Mouse (Mus musculus): ENCODE data around the gene Gm10666. TPM values are rescaled to one million over a fixed set of nuclear protein-coding genes. Genes with fewer than 3 reads are reported as not detected.
"Not testable (repeated sequence)": the region's sequence is repeated elsewhere in the genome, so short reads cannot be mapped to it uniquely, and the experiment has no call there.

Gm10666 gene
- not detected in 2 replicates for polyA plus RNA-seq (2015; fragmentation: Nextera tagmentation; extraction: Ambion mirVana)

DNA sequence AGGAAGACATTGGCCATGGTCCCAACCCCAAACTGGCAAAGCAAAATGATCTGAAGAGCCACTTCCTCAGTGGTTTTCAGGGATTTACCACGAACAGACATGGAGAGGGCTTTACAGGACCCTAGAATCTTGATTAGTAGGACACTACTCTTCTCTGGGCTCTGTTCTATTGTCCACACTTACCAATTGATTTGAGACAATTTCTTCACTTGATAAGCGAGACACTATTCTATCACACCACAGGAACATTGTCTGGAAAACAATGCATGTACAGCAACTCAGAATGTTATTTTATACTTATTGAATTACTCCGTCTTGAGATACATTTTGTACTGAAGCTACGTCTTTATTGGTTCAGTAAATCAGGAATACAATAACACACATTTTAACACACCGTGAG lies at the start of gene Gm10666:
Gm10666 (minus strand) TSS at position 101 of the 400 bp plus-strand sequence.
- not testable (repeated sequence) for H3K4me1 ChIP-seq (replicated peaks; ENCODE audit: control insufficient read depth, insufficient read depth, low read length); H3K36me3 ChIP-seq (ENCODE audit: control insufficient read depth, insufficient read depth, low read length); H3K27me3 ChIP-seq (ENCODE audit: control insufficient read depth, insufficient read depth, low read depth, low read length); H3K9me3 ChIP-seq (ENCODE audit: control insufficient read depth, low read length); H3K27ac ChIP-seq (ENCODE audit: low read length); H3K4me3 ChIP-seq (ENCODE audit: low read length); H3K9ac ChIP-seq (ENCODE audit: low read length); H3K4me2 ChIP-seq (ENCODE audit: low read depth, low read length); ATAC-seq (ENCODE audit: low read depth)
- WGBS, result no CpG with 5 or more reads among the region's 5 CpGs

DNA sequence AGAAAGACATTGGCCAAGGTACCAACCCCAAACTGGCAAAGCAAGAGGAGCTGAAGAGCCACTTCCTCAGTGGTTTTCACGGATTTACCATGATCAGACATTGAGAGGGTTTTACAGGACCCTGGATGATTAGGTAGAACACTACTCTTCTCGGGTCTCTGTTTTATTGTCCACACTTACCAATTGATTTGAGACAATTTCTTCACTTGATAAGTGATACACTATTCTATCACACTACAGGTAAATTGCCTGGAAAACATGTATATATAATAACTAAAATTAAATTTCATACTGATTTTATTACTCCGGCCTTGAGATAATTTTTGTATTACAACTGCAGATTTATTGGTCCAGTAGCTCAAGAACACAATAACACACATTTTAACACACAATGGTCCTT lies 29.4 kb upstream of the Gm10666 start, which contains the start of gene Vmn1r142:
Vmn1r142 (minus strand) TSS at position 101 of the 400 bp plus-strand sequence.
- H3K4me3 ChIP-seq (ENCODE audit: low read length); H3K27ac ChIP-seq (ENCODE audit: low read length); H3K4me2 ChIP-seq (ENCODE audit: low read depth, low read length); H3K27me3 ChIP-seq (ENCODE audit: control insufficient read depth, insufficient read depth, low read depth, low read length); ATAC-seq (ENCODE audit: low read depth); H3K36me3 ChIP-seq (ENCODE audit: control insufficient read depth, insufficient read depth, low read length); H3K9me3 ChIP-seq (ENCODE audit: control insufficient read depth, low read length); H3K9ac ChIP-seq (ENCODE audit: low read length); H3K4me1 ChIP-seq (replicated peaks; ENCODE audit: control insufficient read depth, insufficient read depth, low read length): not testable (repeated sequence)
- no CpG with 5 or more reads among the region's 3 CpGs for WGBS

DNA sequence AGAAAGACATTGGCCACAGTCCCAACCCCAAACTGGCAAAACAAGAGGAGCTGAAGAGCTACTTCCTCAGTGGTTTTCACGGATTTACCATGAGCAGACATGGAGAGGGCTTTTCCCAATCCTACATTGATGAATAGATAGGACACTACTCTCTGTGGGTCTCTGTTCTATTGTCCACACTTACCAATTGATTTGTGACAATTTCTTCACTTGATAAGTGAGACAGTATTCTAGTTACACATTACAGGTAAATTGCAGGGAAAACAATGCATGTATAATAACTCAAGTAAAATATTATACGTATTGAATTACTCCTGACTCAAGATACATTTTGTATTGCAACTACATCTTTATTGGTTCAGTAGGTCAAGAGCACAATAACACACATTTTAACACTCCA lies 16.4 kb downstream of the Gm10666 start, which contains the start of gene Gm16451:
Gm16451 (minus strand) TSS at position 101 of the 400 bp plus-strand sequence.
- H3K9ac ChIP-seq (ENCODE audit: low read length); H3K4me2 ChIP-seq (ENCODE audit: low read depth, low read length); H3K4me3 ChIP-seq (ENCODE audit: low read length); H3K27ac ChIP-seq (ENCODE audit: low read length); H3K9me3 ChIP-seq (ENCODE audit: control insufficient read depth, low read length); H3K4me1 ChIP-seq (replicated peaks; ENCODE audit: control insufficient read depth, insufficient read depth, low read length); H3K36me3 ChIP-seq (ENCODE audit: control insufficient read depth, insufficient read depth, low read length); ATAC-seq (ENCODE audit: low read depth); H3K27me3 ChIP-seq (ENCODE audit: control insufficient read depth, insufficient read depth, low read depth, low read length): not testable (repeated sequence)
- WGBS, result no CpG with 5 or more reads among the region's 2 CpGs

Other genes starting within 250 kb of the Gm10666 start
- gene Gm5891, start 213.4 kb downstream of the Gm10666 start, polyA plus RNA-seq (2015; fragmentation: Nextera tagmentation; extraction: Ambion mirVana), result not detected in 2 replicates
- gene Vmn1r137, start 140.2 kb downstream of the Gm10666 start, polyA plus RNA-seq (2015; fragmentation: Nextera tagmentation; extraction: Ambion mirVana), result not detected in 2 replicates
- not detected in 2 replicates for gene Vmn1r138, start 105.8 kb downstream of the Gm10666 start, polyA plus RNA-seq (2015; fragmentation: Nextera tagmentation; extraction: Ambion mirVana)
- not detected in 2 replicates for gene Gm6176, start 78.4 kb downstream of the Gm10666 start, polyA plus RNA-seq (2015; fragmentation: Nextera tagmentation; extraction: Ambion mirVana)
- gene Vmn1r139, start 65.7 kb downstream of the Gm10666 start, polyA plus RNA-seq (2015; fragmentation: Nextera tagmentation; extraction: Ambion mirVana), result not detected in 2 replicates
- gene Gm16451, start 16.5 kb downstream of the Gm10666 start, polyA plus RNA-seq (2015; fragmentation: Nextera tagmentation; extraction: Ambion mirVana), result not detected in 2 replicates
- gene Vmn1r142, start 29.3 kb upstream of the Gm10666 start, polyA plus RNA-seq (2015; fragmentation: Nextera tagmentation; extraction: Ambion mirVana), result not detected in 2 replicates
- gene Vmn1r143, start 54.6 kb upstream of the Gm10666 start, polyA plus RNA-seq (2015; fragmentation: Nextera tagmentation; extraction: Ambion mirVana), result not detected in 2 replicates
- gene Gm8653, start 66.5 kb upstream of the Gm10666 start, polyA plus RNA-seq (2015; fragmentation: Nextera tagmentation; extraction: Ambion mirVana), result not detected in 2 replicates
- gene Gm8453, start 94.7 kb upstream of the Gm10666 start, polyA plus RNA-seq (2015; fragmentation: Nextera tagmentation; extraction: Ambion mirVana), result not detected in 2 replicates
- not detected in 2 replicates for gene Gm4187, start 195.0 kb upstream of the Gm10666 start, polyA plus RNA-seq (2015; fragmentation: Nextera tagmentation; extraction: Ambion mirVana)
- not detected in 2 replicates for gene Gm8660, start 236.3 kb upstream of the Gm10666 start, polyA plus RNA-seq (2015; fragmentation: Nextera tagmentation; extraction: Ambion mirVana)

All from lung, embryonic 16.5 days (tissue).